Mouse (Mus musculus): ENCODE data around the gene March6.

March6 gene

GRCm38 (mm10) chr15:31414179-31414898 lies 116.5 kb downstream of the March6 start:
- DNase-seq (ENCODE audit: low spot score): no peak

GRCm38 (mm10) chr15:31413662-31414061 lies 117.2 kb downstream of the March6 start:
- DNase-seq (ENCODE audit: low spot score): no peak

- DNase-seq (ENCODE audit: low spot score): no peak
Observed at GRCm38 (mm10) chr15:31412933-31413332, 117.9 kb downstream of the March6 start.

- no peak for DNase-seq (ENCODE audit: low spot score)
Observed at GRCm38 (mm10) chr15:31412436-31412835, 118.4 kb downstream of the March6 start.

- no peak for DNase-seq (ENCODE audit: low spot score)
Observed at GRCm38 (mm10) chr15:31407490-31407889, 123.4 kb downstream of the March6 start.

GRCm38 (mm10) chr15:31406881-31407280 lies 124.0 kb downstream of the March6 start:
- no peak for DNase-seq (ENCODE audit: low spot score)

All from spleen, adult 12 weeks (tissue).